Comparison of ENCODE assay signal across 15 mouse cellular contexts in genomic region chr1:82974342-82974741, GRCm38 (mm10). TPM values are rescaled to one million over a fixed set of nuclear protein-coding genes. Genes with fewer than 3 reads are reported as not detected.
DNase-seq lines count a peak whose midpoint lies in the region; ATAC-seq and TF ChIP-seq lines count a peak whose summit lies in the region.
"Had no signal": no experiment of that assay in that cellular context is flagged by ENCODE, and none has a peak within 500 bp of the region (broad histone marks: within the 10 kb centered on the region; RNA-seq: fewer than 3 reads in every experiment).

No protein-coding gene starts in this region.

- no peak for TF ChIP-seq POLR2A in cortical plate, adult 2 months (IDR thresholded peaks at IDR 0.05; ENCODE audit: extremely low read depth, insufficient read depth, low read length)

- peak overlapping the region; percentile 33 for H3K4me2 ChIP-seq in liver, embryonic 11.5 days
- H3K4me2 ChIP-seq: hindbrain, embryonic 15.5 days; neural tube, embryonic 13.5 days had no signal

- ATAC-seq in liver, embryonic 11.5 days (replicated peaks; ENCODE audit: low FRiP score): peak; percentile 77

- no peak overlapping the region for H3K9ac ChIP-seq in liver, embryonic 11.5 days (ENCODE audit: low read depth, low read length)
- H3K9ac ChIP-seq: hindbrain, embryonic 15.5 days; neural tube, embryonic 13.5 days had no signal

- H3K27ac ChIP-seq in cortical plate, adult 2 months (ENCODE audit: insufficient read depth, low read length): peak overlapping the region; percentile 90
- H3K27ac ChIP-seq in liver, embryonic 11.5 days (ENCODE audit: low read depth, low read length): no peak overlapping the region
- H3K27ac ChIP-seq: embryonic facial prominence, embryonic 10.5 days; forebrain, embryonic 10.5 days; hindbrain, embryonic 15.5 days; neural tube, embryonic 13.5 days had no signal

- 32% methylated on average over 9 of the region's 9 CpGs for WGBS in liver, embryonic 11.5 days

- no peaks in the 10 kb centered on the region for H3K4me1 ChIP-seq in cortical plate, adult 2 months (ENCODE audit: control insufficient read depth, insufficient read depth, low read length)
- H3K4me1 ChIP-seq in liver, embryonic 11.5 days (replicated peaks; ENCODE audit: control insufficient read depth, insufficient read depth, low read length): peaks cover 14% of the 10 kb centered on the region
- H3K4me1 ChIP-seq: embryonic facial prominence, embryonic 10.5 days; forebrain, embryonic 10.5 days; hindbrain, embryonic 15.5 days; neural tube, embryonic 13.5 days had no signal

- H3K36me3 ChIP-seq in liver, embryonic 11.5 days (ENCODE audit: control insufficient read depth, insufficient read depth, low read length): no peaks in the 10 kb centered on the region
- H3K36me3 ChIP-seq: embryonic facial prominence, embryonic 10.5 days; forebrain, embryonic 10.5 days; hindbrain, embryonic 15.5 days; neural tube, embryonic 13.5 days had no signal

- TF ChIP-seq CTCF in cortical plate, adult 2 months (IDR thresholded peaks at IDR 0.05; ENCODE audit: extremely low read depth, insufficient read depth, low read length): no peak

- no peaks in the 10 kb centered on the region for H3K9me3 ChIP-seq in liver, embryonic 11.5 days (ENCODE audit: control insufficient read depth, low read length)
- H3K9me3 ChIP-seq: embryonic facial prominence, embryonic 10.5 days; forebrain, embryonic 10.5 days; hindbrain, embryonic 15.5 days; neural tube, embryonic 13.5 days had no signal

- no peaks in the 10 kb centered on the region for H3K27me3 ChIP-seq in liver, embryonic 11.5 days (replicated peaks; ENCODE audit: control insufficient read depth, insufficient read depth, low read length)
- H3K27me3 ChIP-seq: hindbrain, embryonic 15.5 days; neural tube, embryonic 13.5 days had no signal

- DNase-seq in kidney, postnatal 10 days: peak; percentile 21
- DNase-seq in kidney, adult 9 months: no peak
- no peak for DNase-seq in liver, embryonic 11.5 days (ENCODE audit: low spot score)
- peak; percentile 70 for DNase-seq in lung, postnatal 25 days (ENCODE audit: low spot score)
- DNase-seq in right cerebral cortex, postnatal 25 days: no peak
- no peak for DNase-seq in cerebellum, adult 9-11 months
- DNase-seq: gastrocnemius, postnatal 14 days; midbrain, embryonic 14.5 days had no signal

- H3K4me3 ChIP-seq in cortical plate, adult 2 months (ENCODE audit: insufficient read depth, low read length): no peak overlapping the region
- no peak overlapping the region for H3K4me3 ChIP-seq in liver, embryonic 11.5 days (ENCODE audit: low read depth, low read length)
- H3K4me3 ChIP-seq: embryonic facial prominence, embryonic 10.5 days; forebrain, embryonic 10.5 days; hindbrain, embryonic 15.5 days; neural tube, embryonic 13.5 days had no signal

RNA-seq across cellular contexts. Expression of gene Gm47955, which starts 14.3 kb away (rescaled TPM):
- not detected in 2 replicates for polyA plus RNA-seq in cortical plate, adult 2 months (2012; rRNA removed)
- not detected in 2 replicates for polyA plus RNA-seq in liver, embryonic 11.5 days (2014; fragmentation: Nextera tagmentation; extraction: Ambion mirVana)
- polyA plus RNA-seq: embryonic facial prominence, embryonic 10.5 days; forebrain, embryonic 10.5 days; hindbrain, embryonic 15.5 days; limb, embryonic 14.5 days; midbrain, embryonic 14.5 days; neural tube, embryonic 13.5 days; stomach, embryonic 14.5 days had no signal

RNA-seq across cellular contexts. Expression of gene Gm7544, which starts 18.5 kb away (rescaled TPM):
- polyA plus RNA-seq in cortical plate, adult 2 months (2012; rRNA removed): not detected in 2 replicates
- polyA plus RNA-seq in liver, embryonic 11.5 days (2014; fragmentation: Nextera tagmentation; extraction: Ambion mirVana): not detected in 2 replicates
- polyA plus RNA-seq: embryonic facial prominence, embryonic 10.5 days; forebrain, embryonic 10.5 days; hindbrain, embryonic 15.5 days; limb, embryonic 14.5 days; midbrain, embryonic 14.5 days; neural tube, embryonic 13.5 days; stomach, embryonic 14.5 days had no signal

RNA-seq across cellular contexts. Expression of gene Gm47959, which starts 26.0 kb away (rescaled TPM):
- polyA plus RNA-seq in cortical plate, adult 2 months (2012; rRNA removed): not detected in 2 replicates
- not detected in 2 replicates for polyA plus RNA-seq in liver, embryonic 11.5 days (2014; fragmentation: Nextera tagmentation; extraction: Ambion mirVana)
- polyA plus RNA-seq: embryonic facial prominence, embryonic 10.5 days; forebrain, embryonic 10.5 days; hindbrain, embryonic 15.5 days; limb, embryonic 14.5 days; midbrain, embryonic 14.5 days; neural tube, embryonic 13.5 days; stomach, embryonic 14.5 days had no signal

RNA-seq across cellular contexts. Expression of gene A030003K21Rik, which starts 31.2 kb away (rescaled TPM):
- polyA plus RNA-seq in cortical plate, adult 2 months (2012; rRNA removed): not detected in 2 replicates
- not detected in 2 replicates for polyA plus RNA-seq in liver, embryonic 11.5 days (2014; fragmentation: Nextera tagmentation; extraction: Ambion mirVana)
- polyA plus RNA-seq: embryonic facial prominence, embryonic 10.5 days; forebrain, embryonic 10.5 days; hindbrain, embryonic 15.5 days; midbrain, embryonic 14.5 days; neural tube, embryonic 13.5 days; stomach, embryonic 14.5 days had no signal

RNA-seq across cellular contexts. Expression of gene Gm6217, which starts 43.1 kb away (rescaled TPM):
- not detected in 2 replicates for polyA plus RNA-seq in cortical plate, adult 2 months (2012; rRNA removed)
- not detected in 2 replicates for polyA plus RNA-seq in liver, embryonic 11.5 days (2014; fragmentation: Nextera tagmentation; extraction: Ambion mirVana)
- polyA plus RNA-seq: embryonic facial prominence, embryonic 10.5 days; forebrain, embryonic 10.5 days; hindbrain, embryonic 15.5 days; midbrain, embryonic 14.5 days; neural tube, embryonic 13.5 days; stomach, embryonic 14.5 days had no signal

Comparison
In these comparisons a context has a peak if more than half of its experiments do, and no peak if none do; other contexts are left out.
1. DNase-seq: peak in kidney, postnatal 10 days (single experiment) and lung, postnatal 25 days (single experiment); none in kidney, adult 9 months (single experiment), liver, embryonic 11.5 days (single experiment), right cerebral cortex, postnatal 25 days (single experiment) and cerebellum, adult 9-11 months (single experiment).